Mouse (Mus musculus): ENCODE results near the gene Gatd1. TPM values are rescaled to one million over a fixed set of nuclear protein-coding genes. Genes with fewer than 3 reads are reported as not detected.

Gene Gatd1
- polyA plus RNA-seq, 1 experiment from 2014 or later = 30.2 TPM

DNA sequence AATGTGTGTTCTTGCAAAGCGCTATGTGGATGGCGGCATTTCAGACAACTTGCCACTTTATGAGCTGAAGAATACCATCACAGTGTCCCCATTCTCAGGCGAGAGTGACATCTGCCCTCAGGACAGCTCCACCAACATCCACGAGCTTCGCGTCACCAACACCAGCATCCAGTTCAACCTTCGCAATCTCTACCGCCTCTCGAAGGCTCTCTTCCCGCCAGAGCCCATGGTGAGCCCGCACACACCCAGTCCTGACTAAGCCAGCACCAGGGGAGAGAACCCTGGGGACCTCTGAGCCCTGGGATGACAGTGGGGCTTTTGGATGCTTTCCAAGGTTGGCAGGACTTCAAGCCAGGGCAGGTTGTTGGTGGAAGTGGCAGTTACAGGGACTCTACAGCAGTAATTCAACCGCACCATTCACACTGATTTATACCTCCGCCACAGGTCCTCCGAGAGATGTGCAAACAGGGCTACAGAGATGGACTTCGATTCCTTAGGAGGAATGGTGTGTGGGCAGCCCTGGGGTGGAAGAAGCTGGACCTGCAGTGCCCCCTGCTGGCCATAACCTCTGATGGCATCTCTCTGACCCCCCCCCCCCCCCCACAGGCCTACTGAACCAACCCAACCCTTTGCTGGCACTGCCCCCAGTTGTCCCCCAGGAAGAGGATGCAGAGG, 44.2 kb upstream of the Gatd1 start:
- H3K9ac ChIP-seq (ENCODE audit: low read length) = no peak overlapping the region
- H3K4me1 ChIP-seq (ENCODE audit: control insufficient read depth in 2 of 2, insufficient read depth in 2 of 2, low read length in 2 of 2) = peaks cover 12 to 28% of the 10 kb centered on the region in 2 experiments; a peak in 3 of 4 replicates
- ATAC-seq (ENCODE audit: insufficient number of reproducible peaks, insufficient read depth, low FRiP score, low read depth) = no peak
- H3K27ac ChIP-seq (replicated peaks in 1 of 2; ENCODE audit: control insufficient read depth in 1 of 2, insufficient read depth in 1 of 2, low read depth in 2 of 2, low read length in 2 of 2) = no peak overlapping the region
- 70% methylated on average over 15 of the region's 15 CpGs for WGBS
- no peaks in the 10 kb centered on the region for H3K9me3 ChIP-seq (ENCODE audit: control insufficient read depth, low read length)
- no peak overlapping the region for H3K4me2 ChIP-seq (ENCODE audit: low read length)
- H3K4me3 ChIP-seq (ENCODE audit: control insufficient read depth in 1 of 2, insufficient read depth in 1 of 2, low read depth in 1 of 2, low read length in 2 of 2) = no peak overlapping the region
- peaks cover 15% of the 10 kb centered on the region for H3K27me3 ChIP-seq (ENCODE audit: control insufficient read depth, insufficient read depth, low read length)
- peaks cover 25% of the 10 kb centered on the region for H3K36me3 ChIP-seq (ENCODE audit: control insufficient read depth, insufficient read depth, low read length)

GRCm38 (mm10) chr7:141457236-141457635, 43.3 kb upstream of the Gatd1 start:
- Histone ChIP-seq H3K4me1 (ENCODE audit: control insufficient read depth in 2 of 2, insufficient read depth in 2 of 2, low read length in 2 of 2) (peaks cover 10 to 26% of the 10 kb centered on the region in 2 experiments; a peak in 3 of 4 replicates), H3K27me3 (ENCODE audit: control insufficient read depth, insufficient read depth, low read length) (peaks cover 8% of the 10 kb centered on the region), H3K4me2 (ENCODE audit: low read length) (no peak overlapping the region), H3K4me3 (ENCODE audit: control insufficient read depth in 1 of 2, insufficient read depth in 1 of 2, low read depth in 1 of 2, low read length in 2 of 2) (no peak overlapping the region), H3K9ac (ENCODE audit: low read length) (no peak overlapping the region), H3K9me3 (ENCODE audit: control insufficient read depth, low read length) (no peaks in the 10 kb centered on the region), H3K27ac (replicated peaks in 1 of 2; ENCODE audit: control insufficient read depth in 1 of 2, insufficient read depth in 1 of 2, low read depth in 2 of 2, low read length in 2 of 2) (no peak overlapping the region), H3K36me3 (ENCODE audit: control insufficient read depth, insufficient read depth, low read length) (peaks cover 29% of the 10 kb centered on the region)
- ATAC-seq (ENCODE audit: insufficient number of reproducible peaks, insufficient read depth, low FRiP score, low read depth) = no peak
- 87% methylated on average over 14 of the region's 14 CpGs for WGBS

GRCm38 (mm10) chr7:141456739-141457138, 42.8 kb upstream of the Gatd1 start:
- no peak for ATAC-seq (ENCODE audit: insufficient number of reproducible peaks, insufficient read depth, low FRiP score, low read depth)
- Histone ChIP-seq H3K9ac (ENCODE audit: low read length) (no peak overlapping the region), H3K36me3 (ENCODE audit: control insufficient read depth, insufficient read depth, low read length) (peaks cover 34% of the 10 kb centered on the region), H3K9me3 (ENCODE audit: control insufficient read depth, low read length) (no peaks in the 10 kb centered on the region), H3K4me3 (ENCODE audit: control insufficient read depth in 1 of 2, insufficient read depth in 1 of 2, low read depth in 1 of 2, low read length in 2 of 2) (no peak overlapping the region), H3K4me2 (ENCODE audit: low read length) (peak overlapping the region; percentile 94; the same call in 1 of the 2 replicates), H3K4me1 (ENCODE audit: control insufficient read depth in 2 of 2, insufficient read depth in 2 of 2, low read length in 2 of 2) (peaks cover 8 to 21% of the 10 kb centered on the region in 2 experiments; a peak in 3 of 4 replicates), H3K27ac (replicated peaks in 1 of 2; ENCODE audit: control insufficient read depth in 1 of 2, insufficient read depth in 1 of 2, low read depth in 2 of 2, low read length in 2 of 2) (no peak overlapping the region), H3K27me3 (ENCODE audit: control insufficient read depth, insufficient read depth, low read length) (peaks cover 6% of the 10 kb centered on the region; the same call in 1 of the 2 replicates)
- WGBS = 77% methylated on average over 6 of the region's 6 CpGs

DNA sequence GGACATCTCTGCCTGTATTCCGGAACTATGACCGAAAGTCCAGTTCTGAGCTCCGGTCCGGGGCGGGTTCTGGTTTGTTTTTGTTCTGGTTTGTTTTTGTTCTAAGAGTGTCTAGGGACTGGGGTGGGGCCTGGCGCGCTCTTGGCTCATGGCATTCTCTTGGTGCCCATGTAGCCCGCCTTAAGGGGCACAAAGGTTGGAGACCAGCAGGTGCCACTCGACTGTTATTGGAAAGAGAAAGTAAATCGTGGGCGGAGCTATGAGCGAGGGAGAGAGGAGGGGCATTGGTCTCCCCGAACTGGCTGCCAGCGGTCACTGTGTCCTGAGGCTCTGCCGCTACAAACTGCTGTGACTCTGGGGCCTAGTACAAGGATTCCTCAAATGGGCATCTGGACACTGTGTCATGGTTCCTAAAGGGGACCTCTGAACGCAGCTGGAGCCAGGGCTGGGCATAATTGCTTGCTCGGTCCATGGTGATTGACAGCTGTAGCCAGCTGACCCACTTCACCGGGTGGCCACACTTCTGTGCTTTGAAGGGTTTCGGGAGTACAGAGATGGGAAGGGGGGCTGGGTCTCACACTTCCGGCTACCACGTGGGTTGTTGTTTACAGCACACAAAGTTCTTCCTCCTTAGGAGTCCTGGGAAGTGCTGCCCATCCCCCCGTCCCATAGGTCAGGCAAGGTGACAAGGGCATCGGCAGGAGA, 41.8 kb upstream of the Gatd1 start:
- Histone ChIP-seq H3K4me3 (ENCODE audit: control insufficient read depth in 1 of 2, insufficient read depth in 1 of 2, low read depth in 1 of 2, low read length in 2 of 2) (peak overlapping the region; percentile 63 to 74), H3K4me2 (ENCODE audit: low read length) (peak overlapping the region; percentile 94), H3K27ac (replicated peaks in 1 of 2; ENCODE audit: control insufficient read depth in 1 of 2, insufficient read depth in 1 of 2, low read depth in 2 of 2, low read length in 2 of 2) (peak overlapping the region; percentile 84 to 88), H3K9ac (ENCODE audit: low read length) (peak overlapping the region; percentile 85), H3K4me1 (ENCODE audit: control insufficient read depth in 2 of 2, insufficient read depth in 2 of 2, low read length in 2 of 2) (peaks cover 7 to 13% of the 10 kb centered on the region in 2 experiments; a peak in 3 of 4 replicates), H3K36me3 (ENCODE audit: control insufficient read depth, insufficient read depth, low read length) (peaks cover 44% of the 10 kb centered on the region), H3K9me3 (ENCODE audit: control insufficient read depth, low read length) (no peaks in the 10 kb centered on the region), H3K27me3 (ENCODE audit: control insufficient read depth, insufficient read depth, low read length) (peaks cover 2% of the 10 kb centered on the region; the same call in 1 of the 2 replicates)
- ATAC-seq (ENCODE audit: insufficient number of reproducible peaks, insufficient read depth, low FRiP score, low read depth) = peak; percentile 28
- WGBS = under 1% methylated on average over 23 of the region's 23 CpGs

DNA sequence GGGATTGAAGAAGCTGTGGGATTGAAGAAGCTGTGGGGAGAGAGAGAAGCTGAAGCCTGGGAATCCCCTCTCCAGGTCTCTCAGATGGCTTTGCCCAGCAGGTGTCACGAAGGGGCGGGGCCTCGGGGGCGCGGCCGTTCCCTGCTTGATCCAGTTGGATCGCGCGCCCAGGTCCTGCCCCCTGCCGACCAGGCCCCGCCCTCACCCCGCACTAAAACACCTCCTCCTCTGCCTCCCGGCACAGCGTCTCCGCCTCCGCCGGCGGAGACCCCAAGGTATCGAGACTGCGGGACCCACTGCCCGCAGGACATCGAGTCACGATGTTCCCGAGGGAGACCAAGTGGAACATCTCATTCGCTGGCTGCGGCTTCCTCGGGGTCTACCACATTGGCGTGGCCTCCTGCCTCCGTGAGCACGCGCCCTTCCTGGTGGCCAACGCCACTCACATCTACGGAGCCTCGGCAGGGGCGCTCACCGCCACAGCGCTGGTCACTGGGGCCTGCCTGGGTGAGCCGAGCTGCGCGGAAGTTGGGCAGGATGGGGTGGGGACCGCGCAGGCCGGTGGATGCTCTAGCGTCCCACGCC, 41.1 kb upstream of the Gatd1 start, which contains the start of gene Pnpla2:
TSS of gene Pnpla2 (plus strand) at position 232 of the 585 bp plus-strand sequence.
- Histone ChIP-seq H3K9me3 (ENCODE audit: control insufficient read depth, low read length) (no peaks in the 10 kb centered on the region), H3K4me2 (ENCODE audit: low read length) (peak within 1 kb of the TSS; percentile 94), H3K4me1 (ENCODE audit: control insufficient read depth in 2 of 2, insufficient read depth in 2 of 2, low read length in 2 of 2) (peaks cover 7 to 12% of the 10 kb centered on the region in 2 experiments; a peak in 3 of 4 replicates), H3K27ac (replicated peaks in 1 of 2; ENCODE audit: control insufficient read depth in 1 of 2, insufficient read depth in 1 of 2, low read depth in 2 of 2, low read length in 2 of 2) (peak within 1 kb of the TSS; percentile 84 to 88), H3K4me3 (ENCODE audit: control insufficient read depth in 1 of 2, insufficient read depth in 1 of 2, low read depth in 1 of 2, low read length in 2 of 2) (peak within 1 kb of the TSS; percentile 63 to 74), H3K27me3 (ENCODE audit: control insufficient read depth, insufficient read depth, low read length) (no peaks in the 10 kb centered on the region), H3K36me3 (ENCODE audit: control insufficient read depth, insufficient read depth, low read length) (peaks cover 49% of the 10 kb centered on the region), H3K9ac (ENCODE audit: low read length) (peak within 1 kb of the TSS; percentile 85)
- under 1% methylated on average over 44 of the region's 45 CpGs for WGBS
- ATAC-seq (ENCODE audit: insufficient number of reproducible peaks, insufficient read depth, low FRiP score, low read depth) = peak; percentile 81

GRCm38 (mm10) chr7:141453636-141454035, 39.7 kb upstream of the Gatd1 start:
- ATAC-seq (ENCODE audit: insufficient number of reproducible peaks, insufficient read depth, low FRiP score, low read depth) = no peak

DNA sequence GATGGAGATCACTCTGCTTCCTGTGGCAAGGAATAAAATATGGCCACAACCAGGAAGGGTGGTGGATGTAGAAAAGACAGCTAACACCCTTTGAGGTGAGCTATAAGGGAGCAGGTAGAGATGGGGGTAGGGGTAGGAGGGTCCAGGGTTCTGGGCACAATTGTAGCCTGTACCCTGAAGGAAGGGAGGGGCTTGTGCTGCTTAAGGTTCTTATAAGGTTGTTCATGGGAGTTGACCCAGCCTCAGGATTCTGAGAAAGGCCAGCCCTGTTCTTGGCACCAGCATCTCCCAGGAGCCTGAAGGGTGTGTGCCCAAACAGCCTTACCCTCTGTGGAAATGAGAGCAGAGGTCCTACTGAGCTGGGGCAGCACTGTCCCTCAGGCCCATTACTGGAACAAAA, 38.0 kb upstream of the Gatd1 start:
- no peak overlapping the region for H3K9ac ChIP-seq (ENCODE audit: low read length)
- H3K4me1 ChIP-seq (ENCODE audit: control insufficient read depth in 2 of 2, insufficient read depth in 2 of 2, low read length in 2 of 2) = peaks cover 11 to 20% of the 10 kb centered on the region in 2 experiments
- H3K27me3 ChIP-seq (ENCODE audit: control insufficient read depth, insufficient read depth, low read length) = no peaks in the 10 kb centered on the region
- no peak overlapping the region for H3K4me3 ChIP-seq (ENCODE audit: control insufficient read depth in 1 of 2, insufficient read depth in 1 of 2, low read depth in 1 of 2, low read length in 2 of 2)
- ATAC-seq (ENCODE audit: insufficient number of reproducible peaks, insufficient read depth, low FRiP score, low read depth) = no peak
- no peak overlapping the region for H3K27ac ChIP-seq (replicated peaks in 1 of 2; ENCODE audit: control insufficient read depth in 1 of 2, insufficient read depth in 1 of 2, low read depth in 2 of 2, low read length in 2 of 2)
- no peaks in the 10 kb centered on the region for H3K9me3 ChIP-seq (ENCODE audit: control insufficient read depth, low read length)
- H3K36me3 ChIP-seq (ENCODE audit: control insufficient read depth, insufficient read depth, low read length) = peaks cover 43% of the 10 kb centered on the region
- no peak overlapping the region for H3K4me2 ChIP-seq (ENCODE audit: low read length)

More at GRCm38 (mm10) chr7:141453636-141454035, 39.7 kb upstream of the Gatd1 start:
- no peaks in the 10 kb centered on the region for H3K27me3 ChIP-seq (ENCODE audit: control insufficient read depth, insufficient read depth, low read length)
- no peaks in the 10 kb centered on the region for H3K9me3 ChIP-seq (ENCODE audit: control insufficient read depth, low read length)
- 73% methylated on average over 2 of the region's 2 CpGs for WGBS
- H3K27ac ChIP-seq (replicated peaks in 1 of 2; ENCODE audit: control insufficient read depth in 1 of 2, insufficient read depth in 1 of 2, low read depth in 2 of 2, low read length in 2 of 2) = no peak overlapping the region
- H3K4me2 ChIP-seq (ENCODE audit: low read length) = no peak overlapping the region
- peaks cover 49% of the 10 kb centered on the region for H3K36me3 ChIP-seq (ENCODE audit: control insufficient read depth, insufficient read depth, low read length)
- H3K9ac ChIP-seq (ENCODE audit: low read length) = no peak overlapping the region
- no peak overlapping the region for H3K4me3 ChIP-seq (ENCODE audit: control insufficient read depth in 1 of 2, insufficient read depth in 1 of 2, low read depth in 1 of 2, low read length in 2 of 2)
- H3K4me1 ChIP-seq (ENCODE audit: control insufficient read depth in 2 of 2, insufficient read depth in 2 of 2, low read length in 2 of 2) = peaks cover 8 to 13% of the 10 kb centered on the region in 2 experiments; a peak in 3 of 4 replicates

Data from heart, embryonic 14.5 days (tissue).